Mouse (Mus musculus) embryonic facial prominence, embryonic 14.5 days (tissue): ENCODE data around the gene Zan. TPM values are rescaled to one million over a fixed set of nuclear protein-coding genes. Genes with fewer than 3 reads are reported as not detected.

Source experiments
- ATAC-seq: fragments of 200-750 bp; cut with Nextera tagmentation; 2 replicates; pipeline ENCODE4 v1.8.0; 2017; ENCODE audit warnings: low read depth, moderate number of reproducible peaks, moderate TSS enrichment
- DNase-seq: peaks from one replicate; pipeline ENCODE4 v3.0.0-alpha.2; 2015; ENCODE audit warnings: low spot score
- H3K27ac ChIP-seq: fragments of 300-500 bp; sonication (generic); replicated peaks from 2 replicates; pipeline ENCODE4 v1.5.1; 2014; ENCODE audit warnings: low read depth, mild to moderate bottlenecking, low read length, moderate library complexity
- H3K27me3 ChIP-seq: fragments of 300-500 bp; sonication (generic); replicated peaks from 2 replicates; pipeline ENCODE4 v1.6.1; 2014; ENCODE audit warnings: low read length; ENCODE audit not compliant: control insufficient read depth, insufficient read depth
- H3K36me3 ChIP-seq: fragments of 300-500 bp; sonication (generic); 2 replicates; pipeline ENCODE4 v1.6.1; 2014; ENCODE audit warnings: low read length, mixed read lengths; ENCODE audit not compliant: control insufficient read depth, insufficient read depth
- H3K4me1 ChIP-seq: fragments of 300-500 bp; sonication (generic); 2 replicates; pipeline ENCODE4 v1.6.1; 2014; ENCODE audit warnings: antibody characterized with exemption, low read length; ENCODE audit not compliant: control insufficient read depth, insufficient read depth
- H3K4me2 ChIP-seq: fragments of 300-500 bp; sonication (generic); 2 replicates; pipeline ENCODE4 v1.6.1; 2014; ENCODE audit warnings: low read depth, mild to moderate bottlenecking, low read length, moderate library complexity, mixed read lengths
- H3K4me3 ChIP-seq: fragments of 300-500 bp; sonication (generic); 2 replicates; pipeline ENCODE4 v1.5.1; 2014; ENCODE audit warnings: low read depth, mild to moderate bottlenecking, low read length
- H3K9ac ChIP-seq: fragments of 300-500 bp; sonication (generic); 2 replicates; pipeline ENCODE4 v1.6.1; 2014; ENCODE audit warnings: low read depth, mild to moderate bottlenecking, low read length, moderate library complexity, mixed read lengths
- H3K9me3 ChIP-seq: fragments of 300-500 bp; sonication (generic); 2 replicates; pipeline ENCODE4 v1.6.1; 2016; ENCODE audit warnings: low read length; ENCODE audit not compliant: control insufficient read depth
- WGBS: fragments of 180-500 bp; shearing (Covaris S2); extraction: QIAGEN DNeasy Blood & Tissue Kit; methylation state at CpG from one replicate; pipeline ENCODE4 v1.1.7; 2014; 5-methylcytosine and 5-hydroxymethylcytosine counted together
- polyA plus RNA-seq: library from polyadenylated mRNA; unstranded; fragments of >200 nt; fragmentation: Nextera tagmentation; extraction: Ambion mirVana; gene quantifications from 2 replicates; pipeline ENCODE4 v1.2.1, GENCODE M21; 2014

Gene Zan
- polyA plus RNA-seq, 1 experiment from 2014 or later: 0.26 TPM

DNA sequence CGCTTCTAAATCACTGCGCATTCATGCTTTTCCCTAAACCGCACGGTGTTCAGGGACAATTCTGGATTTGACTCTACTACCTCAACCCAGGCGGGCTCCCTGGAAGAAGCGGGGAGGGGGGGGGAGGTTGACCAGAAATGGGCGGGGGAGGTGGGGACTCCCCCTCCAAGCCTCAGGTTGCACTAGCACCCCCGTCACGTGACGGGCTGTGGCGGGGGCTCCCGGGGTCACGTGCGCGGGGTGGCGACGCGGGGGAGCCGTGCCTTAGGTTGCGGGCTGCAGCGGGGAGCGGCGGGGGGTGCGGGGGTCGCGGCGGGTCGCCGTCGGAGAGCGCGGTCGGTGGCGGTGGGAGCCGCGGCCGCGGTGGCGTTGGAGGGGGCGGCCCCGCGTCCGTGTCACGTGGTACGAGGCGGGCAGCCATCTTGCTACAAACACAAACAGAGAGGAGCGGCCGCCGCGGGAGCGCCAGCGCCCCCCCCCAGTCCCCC is 33.2 kb upstream of the Zan start:
- Histone ChIP-seq H3K36me3 (0 out of 2 replicates have a peak, but pooled peaks cover 7% of the 10 kb centered on the region), H3K4me1 (peaks cover 6% of the 10 kb centered on the region; the same call in 1 of the 2 replicates), H3K9me3 (no peaks in the 10 kb centered on the region), H3K27me3 (no peaks in the 10 kb centered on the region), H3K4me2 (peak overlapping the region; percentile 39), H3K9ac (peak overlapping the region; percentile 98), H3K4me3 (peak overlapping the region; percentile 95), H3K27ac (peak overlapping the region; percentile 88)
- DNase-seq (peak; percentile 82), ATAC-seq (peak; percentile 68)
- WGBS: 2% methylated on average over 8 of the region's 52 CpGs

DNA sequence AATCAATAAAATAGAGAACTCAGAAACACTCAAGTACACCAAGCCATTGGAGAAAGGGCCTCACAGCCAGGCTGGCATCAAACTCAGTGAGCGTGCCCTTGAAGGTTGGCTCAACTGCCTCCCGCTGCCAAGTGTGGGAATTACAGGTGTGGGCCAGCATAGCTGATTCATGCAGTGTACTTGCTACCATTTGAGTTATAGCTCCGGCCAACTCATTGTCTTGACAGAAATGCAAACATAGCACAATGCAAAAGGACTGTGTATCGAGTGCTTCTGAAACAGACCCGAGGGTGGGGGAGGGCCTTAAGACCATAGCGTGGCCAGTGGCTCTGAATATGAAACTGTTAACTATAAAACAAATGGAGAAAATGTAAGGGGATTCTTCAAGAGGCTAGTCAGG is 27.2 kb upstream of the Zan start:
- Histone ChIP-seq H3K9ac (no peak overlapping the region), H3K36me3 (no peaks in the 10 kb centered on the region), H3K9me3 (no peaks in the 10 kb centered on the region), H3K27ac (no peak overlapping the region), H3K27me3 (no peaks in the 10 kb centered on the region), H3K4me3 (no peak overlapping the region), H3K4me1 (peaks cover 7% of the 10 kb centered on the region), H3K4me2 (no peak overlapping the region)
- DNase-seq (no peak), ATAC-seq (no peak)
- WGBS: 84% methylated on average over 6 of the region's 6 CpGs

DNA sequence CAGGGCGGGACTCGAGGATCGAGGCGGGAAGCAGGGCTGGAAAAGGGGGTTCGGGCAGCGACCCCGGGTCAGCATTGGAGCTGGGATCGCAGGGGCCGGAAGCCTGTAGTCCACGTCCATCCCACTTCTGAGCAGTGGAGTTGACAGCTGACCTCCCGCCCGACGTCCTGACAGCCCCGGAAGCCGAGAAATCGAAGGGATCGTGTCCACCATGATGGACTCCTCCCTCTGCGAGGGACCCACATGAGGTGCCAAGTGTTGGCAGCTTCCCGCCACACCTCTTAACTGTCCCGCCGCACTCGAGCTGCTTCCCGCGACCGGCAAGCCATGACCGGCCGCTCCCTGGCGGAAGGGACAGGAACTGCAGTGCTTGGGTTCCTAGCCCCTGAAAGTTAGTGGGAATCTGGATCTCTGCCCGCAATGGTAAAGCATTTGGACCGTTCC is 25.8 kb upstream of the Zan start:
- Histone ChIP-seq H3K27ac (peak overlapping the region; percentile 97), H3K27me3 (no peaks in the 10 kb centered on the region), H3K9me3 (no peaks in the 10 kb centered on the region), H3K9ac (peak overlapping the region; percentile 75), H3K36me3 (no peaks in the 10 kb centered on the region), H3K4me3 (peak overlapping the region; percentile 58), H3K4me1 (peaks cover 7% of the 10 kb centered on the region), H3K4me2 (peak overlapping the region; percentile 73)
- peak; percentile 86 for ATAC-seq
- WGBS: under 1% methylated on average over 23 of the region's 30 CpGs
- peak; percentile 96 for DNase-seq

DNA sequence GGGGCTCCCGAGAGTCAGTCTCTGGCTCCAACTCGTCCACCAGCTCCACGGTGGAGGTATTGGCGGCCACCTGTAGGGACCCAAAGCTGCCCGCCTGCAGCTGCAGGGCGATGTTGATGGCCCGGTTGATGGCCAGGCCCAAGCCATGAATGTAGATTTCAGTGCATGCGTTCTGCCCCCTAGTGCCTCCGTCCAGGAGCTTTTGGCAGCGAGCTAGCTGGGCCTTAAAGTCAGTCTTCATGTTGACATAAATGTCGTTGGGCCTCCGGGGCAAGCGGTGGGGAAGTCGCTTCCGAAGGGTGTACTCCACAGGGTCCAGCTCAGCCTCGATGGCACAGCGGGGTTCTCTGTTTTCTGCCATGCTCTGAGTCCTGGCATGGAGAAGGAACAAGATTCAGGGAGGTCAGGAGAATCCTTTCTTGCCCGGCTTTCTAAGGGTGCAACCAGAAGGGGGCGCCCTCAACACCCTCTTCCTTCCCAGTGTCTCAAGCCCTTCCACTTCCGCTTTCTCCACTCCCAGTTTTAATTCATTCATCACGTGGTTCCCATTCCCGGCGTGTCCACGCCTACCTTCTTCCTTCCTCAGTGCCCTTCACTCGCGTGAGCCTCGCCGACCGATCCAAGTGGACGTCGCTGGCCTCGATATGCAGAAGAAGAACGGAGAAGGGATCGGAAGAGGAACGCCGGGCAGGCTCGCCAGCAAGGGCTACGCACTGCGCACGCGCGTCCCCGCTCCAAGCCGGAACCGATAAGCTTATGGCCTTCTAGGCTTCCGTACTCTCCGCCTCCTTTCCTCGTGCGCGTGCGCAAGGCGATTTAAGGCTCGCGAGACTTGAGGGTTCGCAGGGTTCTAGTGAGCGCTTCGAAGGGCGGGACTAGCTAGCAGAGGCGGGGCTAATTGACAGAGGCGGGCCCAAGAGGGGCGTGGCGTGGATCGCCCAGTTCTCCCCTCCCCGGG is 25.1 kb upstream of the Zan start, which contains the start of gene Pop7:
Gene Pop7, minus strand, starts transcription at position 810 of the 958 bp plus-strand sequence.
- Histone ChIP-seq H3K4me1 (peaks cover 7% of the 10 kb centered on the region), H3K4me3 (peak within 1 kb of the TSS; percentile 58), H3K27ac (peak within 1 kb of the TSS; percentile 97), H3K36me3 (no peaks in the 10 kb centered on the region), H3K9me3 (no peaks in the 10 kb centered on the region), H3K27me3 (no peaks in the 10 kb centered on the region), H3K4me2 (peak within 1 kb of the TSS; percentile 73), H3K9ac (peak within 1 kb of the TSS; percentile 81)
- peak; percentile 96 for ATAC-seq
- peak; percentile 100 for DNase-seq
- 2% methylated on average over 63 of the region's 64 CpGs for WGBS

DNA sequence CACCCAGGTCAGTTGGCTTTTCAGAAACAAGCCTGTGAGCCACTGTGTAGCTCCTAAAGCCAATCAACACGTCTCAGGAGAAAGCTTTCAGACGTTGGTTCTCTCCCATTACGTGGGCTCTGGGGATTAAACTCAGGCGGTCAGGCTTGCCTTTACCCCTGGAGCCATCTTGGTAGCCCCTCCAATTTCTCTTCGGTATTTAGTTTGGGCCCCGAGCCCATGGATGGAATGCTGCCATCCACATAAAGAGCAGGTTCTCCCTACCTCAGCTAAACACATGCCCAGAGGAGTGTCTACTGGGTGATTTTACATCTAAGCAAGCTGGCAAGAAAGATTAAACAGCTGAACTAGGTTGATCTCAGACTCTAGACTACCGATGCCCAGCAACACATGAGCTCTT is 23.3 kb upstream of the Zan start:
- DNase-seq (no peak), ATAC-seq (no peak)
- Histone ChIP-seq H3K9ac (no peak overlapping the region), H3K9me3 (no peaks in the 10 kb centered on the region), H3K27me3 (no peaks in the 10 kb centered on the region), H3K36me3 (no peaks in the 10 kb centered on the region), H3K4me3 (no peak overlapping the region), H3K4me1 (peaks cover 7% of the 10 kb centered on the region), H3K27ac (no peak overlapping the region), H3K4me2 (no peak overlapping the region)
- WGBS: 88% methylated on average over 7 of the region's 7 CpGs

DNA sequence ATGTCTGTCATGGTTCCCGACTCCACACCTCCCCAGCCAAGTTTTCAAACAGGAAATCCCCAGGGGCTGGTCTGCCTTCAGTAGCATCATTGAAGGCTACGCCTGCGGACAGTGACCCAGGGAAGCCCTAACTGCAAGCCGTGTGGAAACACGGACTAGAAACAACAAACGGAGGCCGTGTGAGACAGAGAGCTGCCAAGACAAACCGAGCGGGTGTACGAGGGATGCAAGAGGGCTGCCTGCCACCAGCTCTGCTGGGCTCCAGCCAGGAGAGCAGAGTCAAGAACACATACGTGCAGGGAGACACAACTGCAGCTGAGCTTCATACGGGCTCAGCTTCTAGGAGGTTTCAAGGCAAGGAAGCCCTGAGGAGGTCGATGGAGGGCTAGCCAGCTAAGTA is 17.0 kb upstream of the Zan start:
- DNase-seq: peak; percentile 16
- WGBS: 60% methylated on average over 13 of the region's 13 CpGs

DNA sequence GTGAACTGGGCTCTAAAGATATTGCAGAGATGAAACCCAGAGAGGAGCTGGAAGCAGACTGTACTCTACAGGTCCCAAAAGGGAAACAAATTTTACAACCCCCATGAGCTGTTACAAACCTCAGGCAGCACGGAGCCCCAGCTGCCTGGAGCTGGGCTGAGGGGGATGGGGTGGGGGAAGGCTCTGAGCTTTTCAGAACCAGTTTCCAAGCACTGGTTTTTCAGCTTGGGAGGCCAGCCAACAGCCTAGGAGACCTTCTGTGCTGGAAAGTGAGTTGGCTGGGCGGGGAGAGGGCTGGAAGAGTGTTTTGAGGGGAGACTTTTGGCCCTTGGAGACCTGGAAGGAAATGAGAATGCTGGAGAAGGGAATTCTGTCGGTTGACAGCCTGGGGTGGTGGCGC is 14.7 kb upstream of the Zan start:
- ATAC-seq (no peak), DNase-seq (peak; percentile 54)
- Histone ChIP-seq H3K27me3 (no peaks in the 10 kb centered on the region), H3K27ac (no peak overlapping the region), H3K4me2 (no peak overlapping the region), H3K9ac (no peak overlapping the region), H3K4me3 (no peak overlapping the region), H3K36me3 (no peaks in the 10 kb centered on the region), H3K4me1 (no peaks in the 10 kb centered on the region), H3K9me3 (no peaks in the 10 kb centered on the region)
- 48% methylated on average over 4 of the region's 4 CpGs for WGBS

More for the DNA sequence above, 17.0 kb upstream of the Zan start:
- Histone ChIP-seq H3K27me3 (no peaks in the 10 kb centered on the region), H3K4me2 (no peak overlapping the region), H3K9ac (no peak overlapping the region), H3K4me3 (no peak overlapping the region), H3K36me3 (no peaks in the 10 kb centered on the region), H3K27ac (no peak overlapping the region), H3K9me3 (no peaks in the 10 kb centered on the region), H3K4me1 (no peaks in the 10 kb centered on the region)
- ATAC-seq: no peak

DNA sequence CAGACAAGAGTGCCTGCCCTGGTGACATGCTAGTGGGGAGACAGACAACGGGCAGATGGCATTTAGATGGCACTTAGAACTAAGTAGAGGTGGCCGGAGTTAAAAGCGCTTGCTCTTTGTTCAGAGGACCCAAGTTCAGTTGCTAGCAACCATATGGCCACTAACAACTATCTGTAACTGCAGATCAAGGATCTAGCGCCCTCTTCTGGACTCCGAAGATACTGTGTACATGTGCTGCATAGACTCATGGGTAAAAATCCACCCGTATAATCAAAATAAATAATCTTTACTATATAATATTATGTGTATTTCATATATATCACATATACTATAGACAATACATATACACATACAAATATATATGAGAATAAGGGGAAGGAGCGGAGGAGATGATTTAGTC is 10.8 kb upstream of the Zan start:
- WGBS: 90% methylated on average over 7 of the region's 7 CpGs
- Histone ChIP-seq H3K4me3 (no peak overlapping the region), H3K9me3 (no peaks in the 10 kb centered on the region), H3K27me3 (0 out of 2 replicates have a peak, but pooled peaks cover 9% of the 10 kb centered on the region), H3K4me1 (0 out of 2 replicates have a peak, but pooled peaks cover 3% of the 10 kb centered on the region), H3K36me3 (no peaks in the 10 kb centered on the region), H3K27ac (no peak overlapping the region), H3K4me2 (no peak overlapping the region), H3K9ac (no peak overlapping the region)
- DNase-seq: no peak
- no peak for ATAC-seq
